Mouse (Mus musculus) stomach, postnatal 0 days (tissue): ENCODE data around the gene Ryk.

Source experiments
- CTCF ChIP-seq: IDR thresholded peaks from 2 replicates; pipeline ENCODE4 v1.5.1; 2016; ENCODE audit warnings: antibody characterized with exemption, low read depth, mild to moderate bottlenecking, moderate library complexity
- EP300 ChIP-seq: optimal IDR thresholded peaks from 2 replicates; pipeline ENCODE3; 2016; ENCODE audit warnings: antibody characterized with exemption

- TF ChIP-seq CTCF (no peak), EP300 (no peak)
Observed at GRCm38 (mm10) chr9:102921791-102922190, 87.1 kb downstream of the Ryk start.
